Mouse (Mus musculus): ENCODE data around the gene Zfp654.
A peak's percentile ranks its signal among the peaks of the same experiment; 100 is the strongest.

Gene Zfp654

GRCm38 (mm10) chr16:64852441-64852871 is 1.0 kb upstream of the Zfp654 start:
- DNase-seq, result peak; percentile 70

GRCm38 (mm10) chr16:64851085-64851562 is 328 bp downstream of the Zfp654 start:
- DNase-seq, result no peak

GRCm38 (mm10) chr16:64850287-64851084 is 966 bp downstream of the Zfp654 start:
- peak; percentile 75 for DNase-seq

- no peak for DNase-seq
Measured at GRCm38 (mm10) chr16:64845947-64846346, 5.5 kb downstream of the Zfp654 start.

- no peak for DNase-seq
Measured at GRCm38 (mm10) chr16:64842374-64842729, 9.1 kb downstream of the Zfp654 start.

- DNase-seq, result no peak
Measured at GRCm38 (mm10) chr16:64841481-64842373, 9.7 kb downstream of the Zfp654 start.

- no peak for DNase-seq
Measured at GRCm38 (mm10) chr16:64836709-64837108, 14.7 kb downstream of the Zfp654 start.

GRCm38 (mm10) chr16:64835996-64836545 is 15.4 kb downstream of the Zfp654 start:
- no peak for DNase-seq

GRCm38 (mm10) chr16:64830291-64830690 is 21.2 kb downstream of the Zfp654 start:
- no peak for DNase-seq

- no peak for DNase-seq
Measured at GRCm38 (mm10) chr16:64824474-64824873, 27.0 kb downstream of the Zfp654 start.

GRCm38 (mm10) chr16:64823890-64824289 is 27.6 kb downstream of the Zfp654 start:
- DNase-seq, result no peak

- DNase-seq, result no peak
Measured at GRCm38 (mm10) chr16:64817094-64817765, 34.2 kb downstream of the Zfp654 start.

- no peak for DNase-seq
Measured at GRCm38 (mm10) chr16:64803041-64803440, 48.4 kb downstream of the Zfp654 start.

- DNase-seq, result no peak
Measured at GRCm38 (mm10) chr16:64801638-64802037, 49.8 kb downstream of the Zfp654 start.

- no peak for DNase-seq
Measured at GRCm38 (mm10) chr16:64800393-64800792, 51.1 kb downstream of the Zfp654 start.

- no peak for DNase-seq
Measured at GRCm38 (mm10) chr16:64794802-64795201, 56.6 kb downstream of the Zfp654 start.

GRCm38 (mm10) chr16:64789706-64790105 is 61.7 kb downstream of the Zfp654 start:
- DNase-seq, result no peak

GRCm38 (mm10) chr16:64775516-64775915 is 75.9 kb downstream of the Zfp654 start:
- DNase-seq, result no peak

- peak; percentile 22 for DNase-seq
Measured at GRCm38 (mm10) chr16:64771431-64771818, 80.0 kb downstream of the Zfp654 start.

GRCm38 (mm10) chr16:64770521-64771430 is 80.7 kb downstream of the Zfp654 start, which contains the start of gene 4930453N24Rik:
Gene 4930453N24Rik (minus strand): TSS chr16:64771161.
- DNase-seq, result peak; percentile 87

GRCm38 (mm10) chr16:64766696-64767300 is 84.7 kb downstream of the Zfp654 start:
- DNase-seq, result no peak

Measured in cerebellum, adult 11-12 months (tissue).